Mouse (Mus musculus) myocyte (in vitro differentiated cells): ENCODE data around the gene Pvalb.

ENCODE experiments used
- CEBPB ChIP-seq: IDR thresholded peaks from 2 replicates; pipeline ENCODE4 v1.6.1; 2011; ENCODE audit warnings: mild to moderate bottlenecking, moderate library complexity; ENCODE audit not compliant: poor library complexity, insufficient read depth, severe bottlenecking
- E2F4 ChIP-seq: IDR thresholded peaks from one replicate; pipeline ENCODE4 v1.6.1; 2011; ENCODE audit warnings: mild to moderate bottlenecking, control low read depth, moderate library complexity; ENCODE audit not compliant: insufficient read depth
- MAX ChIP-seq: IDR thresholded peaks from one replicate; pipeline ENCODE4 v1.6.1; 2011; ENCODE audit warnings: low read depth, mild to moderate bottlenecking, control low read depth
- MYOD1 ChIP-seq, 3 experiments: IDR thresholded peaks; one replicate each; pipeline ENCODE4 v1.6.1; 2011; ENCODE audit warnings: control low read depth in 2 of 3, low read depth in 2 of 3, mild to moderate bottlenecking in 2 of 3, moderate library complexity in 1 of 3; ENCODE audit not compliant: insufficient read length in 2 of 3, control insufficient read depth in 1 of 3
- MYOG ChIP-seq, 3 experiments: IDR thresholded peaks; one replicate each; pipeline ENCODE4 v1.6.1; 2011; ENCODE audit warnings: control low read depth in 2 of 3, low read depth in 2 of 3, mild to moderate bottlenecking in 2 of 3; ENCODE audit not compliant: insufficient read length in 2 of 3, control insufficient read depth in 1 of 3, insufficient read depth in 1 of 3
- POLR2A ChIP-seq: IDR thresholded peaks from one replicate; pipeline ENCODE4 v1.6.1; 2011; ENCODE audit warnings: low read depth, mild to moderate bottlenecking, control low read depth, moderate library complexity; ENCODE audit not compliant: insufficient read length
- POLR2AphosphoS2 ChIP-seq: IDR thresholded peaks from one replicate; pipeline ENCODE4 v1.6.1; 2011; ENCODE audit warnings: low read depth, control low read depth; ENCODE audit not compliant: insufficient read length
- TCF12 ChIP-seq: IDR thresholded peaks from one replicate; pipeline ENCODE4 v1.6.1; 2011; ENCODE audit warnings: mild to moderate bottlenecking, control low read depth; ENCODE audit not compliant: poor library complexity, insufficient read depth, severe bottlenecking
- TCF3 ChIP-seq: IDR thresholded peaks from one replicate; pipeline ENCODE4 v1.6.1; 2011; ENCODE audit warnings: low read depth, control low read depth; ENCODE audit not compliant: insufficient read length
- USF1 ChIP-seq: IDR thresholded peaks from one replicate; pipeline ENCODE4 v1.6.1; 2011; ENCODE audit warnings: low read depth, mild to moderate bottlenecking, control low read depth, moderate library complexity

DNA sequence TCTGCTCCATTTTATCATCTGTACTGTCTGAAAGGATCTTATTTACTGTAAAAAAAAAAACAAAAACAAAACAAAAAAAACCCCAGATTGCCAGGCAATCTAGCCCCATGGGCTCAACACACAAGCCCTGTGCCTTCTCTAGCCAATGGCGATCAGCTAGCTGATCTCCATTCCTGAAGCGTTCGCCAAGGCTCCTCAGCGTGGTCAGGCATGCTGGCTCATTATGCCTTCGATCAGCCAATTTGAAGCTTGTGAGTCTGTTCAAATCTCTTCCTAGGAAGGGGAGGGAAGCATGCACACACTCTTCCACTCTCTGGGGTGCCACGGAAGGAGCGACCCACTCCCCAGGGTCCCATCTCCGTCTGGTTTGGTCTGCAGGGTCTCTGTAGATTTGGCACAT is 48.9 kb downstream of the Pvalb start:
- no peak for TF ChIP-seq POLR2A
- TF ChIP-seq CEBPB = no peak
- TF ChIP-seq MAX = no peak
- no peak for TF ChIP-seq USF1
- no peak for TF ChIP-seq E2F4
- no peak for TF ChIP-seq POLR2AphosphoS2
- TF ChIP-seq MYOG (IDR thresholded peaks at IDR 0.05; ENCODE audit: control insufficient read depth in 1 of 3, insufficient read depth in 1 of 3, insufficient read length in 2 of 3, low read depth in 2 of 3) = no peak
- no peak for TF ChIP-seq TCF12
- TF ChIP-seq TCF3 = no peak
- TF ChIP-seq MYOD1 (IDR thresholded peaks at IDR 0.05; ENCODE audit: control insufficient read depth in 1 of 3, insufficient read length in 2 of 3, low read depth in 2 of 3) = no peak
